Mouse (Mus musculus) heart, postnatal 10 days (tissue): ENCODE measurements around the gene Tmem252. TPM values are rescaled to one million over a fixed set of nuclear protein-coding genes. Genes with fewer than 3 reads are reported as not detected.
"Not testable (repeated sequence)": the region's sequence is repeated elsewhere in the genome, so short reads cannot be mapped to it uniquely, and the experiment has no call there.

Experiments used
- DNase-seq, 2 experiments: peaks; one replicate each; pipeline ENCODE4 v3.0.0; 2021
- intact Hi-C: fragments of 180-260 bp; cut with DNase I; formaldehyde crosslinking; loops from one replicate; pipeline ENCODE4 v1.15.1; 2025
- total RNA-seq, 2 experiments: library from RNA; stranded (reverse); gene quantifications; 2 replicates each; pipeline ENCODE4 v1.2.3; 2021

Gene Tmem252
- total RNA-seq, 2 experiments from 2014 or later = 0.07 to 0.12 TPM

DNA sequence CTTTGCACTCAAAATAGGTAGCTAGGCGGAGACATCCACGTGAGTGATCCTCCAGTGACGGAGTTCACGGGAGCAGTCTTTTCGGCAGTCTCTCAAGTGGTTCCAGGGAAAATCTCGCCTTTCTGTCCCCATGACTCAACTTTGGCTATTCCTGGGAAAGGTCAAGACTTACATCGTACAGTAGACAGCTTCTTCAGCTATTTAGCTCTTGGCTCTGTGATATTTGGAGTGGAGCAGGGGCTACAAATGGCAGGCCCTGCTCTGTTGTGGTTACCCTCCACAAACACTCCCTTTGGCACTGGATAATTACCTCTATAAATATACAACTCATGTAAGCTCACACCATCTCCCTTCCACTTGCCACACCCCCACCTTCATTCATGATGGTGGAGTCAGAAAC, 2.6 kb downstream of the Tmem252 start:
- DNase-seq = peak; percentile 54 to 67
- intact Hi-C loops = no loop called here

- intact Hi-C loops = no loop called here
- no peak for DNase-seq
Observed at GRCm38 (mm10) chr19:24677242-24677984, 3.6 kb downstream of the Tmem252 start.

DNA sequence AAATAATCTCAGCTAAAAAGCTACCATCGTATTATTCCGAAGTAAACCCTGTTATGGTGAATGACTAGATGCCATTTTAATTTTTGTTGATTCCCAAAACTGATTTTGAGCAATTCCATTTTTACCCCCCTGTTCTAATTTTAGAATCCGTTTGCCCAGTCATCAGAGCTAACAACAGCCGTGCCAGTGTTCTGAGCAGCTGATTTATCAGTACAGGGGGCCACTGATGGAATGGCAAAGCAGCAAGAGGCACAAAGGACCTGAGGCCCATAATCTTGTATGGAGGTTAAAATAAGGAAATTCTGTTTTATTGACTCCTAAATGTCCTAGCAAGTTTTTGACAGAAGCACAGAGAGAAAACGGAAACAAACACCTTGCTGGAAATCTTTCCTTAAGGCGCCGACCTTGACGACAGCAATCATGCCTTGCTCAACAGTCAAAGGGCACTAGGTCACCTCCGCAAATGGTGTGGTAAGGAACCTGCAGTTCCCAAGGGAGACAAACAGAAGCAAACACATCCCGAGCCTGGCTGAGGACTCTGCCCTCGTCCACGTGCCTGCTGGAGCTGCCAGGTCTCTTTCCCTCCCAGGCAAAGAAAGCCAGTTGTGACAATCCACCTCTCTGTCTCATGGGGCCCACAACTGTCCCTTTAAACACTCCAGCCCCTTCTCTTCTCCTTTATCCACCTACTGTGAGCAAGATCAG, 9.4 kb downstream of the Tmem252 start:
- DNase-seq = peak; percentile 71 to 76
- intact Hi-C loops = no loop called here

DNA sequence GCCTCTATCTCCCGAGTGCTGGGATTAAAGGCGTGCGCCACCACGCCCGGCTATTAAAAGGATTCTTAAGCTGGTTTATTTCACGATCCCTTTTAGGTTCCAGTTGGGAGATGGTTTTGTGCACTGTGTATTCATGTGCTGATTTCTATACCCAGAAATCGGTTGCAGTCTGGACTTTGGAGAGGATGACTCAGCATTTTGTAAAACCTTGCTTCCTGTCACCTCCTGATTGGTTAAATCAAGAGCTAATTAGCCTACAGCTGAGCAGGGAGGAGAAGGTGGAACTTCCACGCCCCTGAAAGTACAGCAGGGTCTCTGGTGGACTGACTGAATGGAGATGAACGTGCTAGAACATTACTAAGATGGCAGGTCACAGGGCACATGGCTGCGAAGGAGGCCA, 12.6 kb downstream of the Tmem252 start:
- no peak for DNase-seq
- intact Hi-C loops = no loop called here

DNA sequence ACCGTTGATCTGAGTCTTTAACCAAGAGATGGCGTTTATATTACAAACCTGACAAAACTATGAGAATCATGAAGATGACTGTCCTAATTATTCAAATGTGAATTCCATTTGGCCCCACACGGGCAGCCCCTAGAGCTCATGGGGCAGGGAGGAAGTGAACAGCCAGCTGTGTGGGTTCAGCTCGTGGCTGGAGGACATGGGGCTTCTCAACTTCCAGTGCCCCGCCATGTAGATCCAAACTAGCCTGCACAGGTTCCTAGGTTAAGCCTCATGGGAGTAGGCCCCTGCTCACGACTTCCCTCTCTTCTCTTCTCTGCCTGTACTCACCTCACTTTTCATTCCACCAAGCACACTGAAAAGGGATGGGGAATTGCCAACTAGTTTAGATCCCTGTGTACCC, 14.5 kb downstream of the Tmem252 start:
- no peak for DNase-seq
- intact Hi-C loops = no loop called here

GRCm38 (mm10) chr19:24689531-24689930, 15.7 kb downstream of the Tmem252 start:
- DNase-seq = no peak
- intact Hi-C loops = no loop called here

GRCm38 (mm10) chr19:24692691-24693090, 18.9 kb downstream of the Tmem252 start:
- DNase-seq = no peak
- intact Hi-C loops = no loop called here

- DNase-seq = no peak
- intact Hi-C loops = no loop called here
Observed at GRCm38 (mm10) chr19:24697946-24698345, 24.1 kb downstream of the Tmem252 start.

GRCm38 (mm10) chr19:24698651-24699050, 24.8 kb downstream of the Tmem252 start:
- intact Hi-C loops = no loop called here
- DNase-seq = no peak

DNA sequence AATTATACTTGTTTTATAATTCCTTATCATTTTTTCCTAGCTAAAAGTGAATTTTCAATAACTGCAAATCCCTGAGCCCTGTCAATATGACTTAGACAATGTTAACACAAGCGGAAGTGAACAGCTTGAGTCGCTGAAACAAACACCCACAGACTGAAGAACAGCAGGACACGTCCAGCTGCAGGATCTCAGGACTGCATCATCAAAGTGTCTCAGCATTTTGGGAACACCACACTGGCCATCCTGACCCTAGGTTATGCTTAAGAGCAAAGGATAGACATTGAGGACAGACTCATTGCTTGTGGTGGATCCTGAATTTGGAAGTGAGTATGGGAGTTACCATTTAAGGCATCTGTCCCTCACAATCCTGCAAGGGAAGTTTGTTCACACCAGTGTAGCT, 25.4 kb downstream of the Tmem252 start:
- intact Hi-C loops = no loop called here
- no peak for DNase-seq

DNA sequence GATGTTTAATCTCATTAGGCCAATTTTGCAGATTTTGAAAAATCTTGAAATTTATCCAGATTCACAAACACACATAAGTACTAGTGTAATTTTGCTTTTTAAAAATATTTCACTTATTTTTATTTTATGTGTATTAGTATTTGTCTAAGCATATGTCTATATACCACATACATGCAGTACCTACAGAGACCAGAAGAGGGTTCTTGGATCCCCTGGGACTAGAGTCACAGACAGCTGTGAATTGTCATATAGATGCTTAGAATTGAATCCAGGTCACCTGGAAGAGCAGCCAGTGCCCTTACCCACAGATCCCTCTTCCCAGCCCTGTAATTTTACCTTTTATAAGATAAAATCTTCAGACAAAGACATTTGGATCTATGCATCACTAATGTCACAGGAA, 26.1 kb downstream of the Tmem252 start:
- intact Hi-C loops = loop anchor here (5.0 kb wide), 1 partner anchor 63 kb away; no protein-coding TSS in a partner anchor
- no peak for DNase-seq

DNA sequence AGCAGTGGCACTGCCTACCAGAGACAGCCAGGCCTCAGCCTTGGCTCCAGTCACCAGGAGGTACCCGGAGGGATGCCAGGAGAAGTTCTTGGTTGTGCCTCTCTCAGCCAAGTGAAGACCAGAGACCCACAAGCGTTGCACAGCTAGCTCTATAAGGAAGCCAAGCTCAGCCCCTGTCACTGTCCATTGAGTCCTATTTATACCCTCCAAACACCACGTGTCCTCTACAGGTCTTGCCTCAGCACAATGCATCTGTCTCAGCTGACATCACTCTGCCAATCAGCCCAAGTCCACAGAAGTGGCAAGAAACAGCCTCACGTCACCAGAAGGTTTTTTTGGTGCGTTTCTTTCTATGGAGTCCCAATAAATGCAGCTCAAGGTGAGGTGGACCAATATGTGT, 26.9 kb downstream of the Tmem252 start:
- DNase-seq = no peak
- intact Hi-C loops = loop anchor here (5.0 kb wide), 1 partner anchor 63 kb away; no protein-coding TSS in a partner anchor

DNA sequence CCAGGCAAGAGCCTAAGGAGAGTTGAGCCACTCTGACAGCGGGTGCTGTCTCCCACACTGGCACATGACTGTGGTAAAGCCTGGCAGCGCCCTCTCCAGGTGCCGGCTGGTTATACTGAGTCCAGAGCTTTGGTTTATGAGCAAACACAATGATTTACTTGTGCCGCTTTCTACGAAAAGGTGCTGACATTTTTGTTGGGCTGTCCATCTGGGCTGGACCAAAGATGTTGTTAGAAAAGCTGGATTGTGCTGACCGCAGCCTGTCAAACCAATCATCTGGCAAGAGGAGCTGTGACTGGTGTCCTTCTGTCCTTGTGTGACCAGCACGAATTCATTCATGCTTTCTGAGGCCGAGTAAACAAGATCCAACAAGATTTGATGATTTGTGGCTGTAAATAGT, 27.9 kb downstream of the Tmem252 start:
- no peak for DNase-seq
- intact Hi-C loops = loop anchor here (5.0 kb wide), 1 partner anchor 64 kb away; no protein-coding TSS in a partner anchor

DNA sequence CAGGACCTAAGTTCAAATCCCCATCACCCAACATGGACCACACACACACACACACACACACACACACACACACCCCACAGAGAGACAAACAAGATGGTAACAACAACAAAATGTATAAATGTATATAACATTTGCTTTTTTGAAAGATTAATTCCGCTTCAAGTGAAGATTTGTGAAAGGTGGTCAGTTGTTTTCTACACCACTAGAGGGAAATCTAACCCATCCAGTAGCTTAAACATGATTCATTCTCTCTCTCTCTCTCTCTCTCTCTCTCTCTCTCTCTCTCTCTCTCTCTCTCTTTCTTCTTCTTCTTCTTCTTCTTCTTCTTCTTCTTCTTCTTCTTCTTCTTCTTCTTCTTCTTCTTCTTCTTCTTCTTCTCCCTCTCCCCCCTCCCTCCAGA, 29.4 kb downstream of the Tmem252 start:
- intact Hi-C loops = loop anchor here (5.0 kb wide), 1 partner anchor 66 kb away; no protein-coding TSS in a partner anchor
- DNase-seq = not testable (repeated sequence)

GRCm38 (mm10) chr19:24703680-24704079, 29.9 kb downstream of the Tmem252 start:
- intact Hi-C loops = loop anchor here (2.0 to 5.0 kb wide), 2 partner anchors 66 to 167 kb away; no protein-coding TSS in a partner anchor
- peak; percentile 45 to 53 for DNase-seq

- intact Hi-C loops = loop anchor here (2.0 to 5.0 kb wide), 2 partner anchors 67 to 166 kb away; no protein-coding TSS in a partner anchor
- DNase-seq = no peak
Observed at GRCm38 (mm10) chr19:24704326-24704725, 30.5 kb downstream of the Tmem252 start.

DNA sequence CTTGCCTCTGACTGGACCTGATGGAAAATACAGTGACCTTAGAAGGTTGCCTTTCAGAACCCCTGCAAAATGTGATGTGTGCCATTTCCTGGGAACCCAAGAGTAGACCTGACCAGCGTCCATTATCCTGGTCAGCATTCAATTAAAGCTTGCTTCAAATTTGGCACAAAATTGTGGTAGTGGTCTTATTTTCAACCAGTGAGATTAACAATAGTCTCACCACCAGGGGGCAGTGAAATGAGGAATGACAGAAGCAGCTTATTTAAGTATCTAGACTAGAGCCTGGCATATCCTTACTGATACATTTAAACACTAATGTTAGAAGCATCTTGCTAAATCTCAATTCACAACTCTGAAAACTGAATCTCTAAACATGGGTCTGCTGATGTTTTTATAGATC, 31.6 kb downstream of the Tmem252 start:
- intact Hi-C loops = loop anchor here (2.0 to 5.0 kb wide), 2 partner anchors 87 to 165 kb away; no protein-coding TSS in a partner anchor
- peak in 1 of 2 experiments; percentile 56 for DNase-seq

DNA sequence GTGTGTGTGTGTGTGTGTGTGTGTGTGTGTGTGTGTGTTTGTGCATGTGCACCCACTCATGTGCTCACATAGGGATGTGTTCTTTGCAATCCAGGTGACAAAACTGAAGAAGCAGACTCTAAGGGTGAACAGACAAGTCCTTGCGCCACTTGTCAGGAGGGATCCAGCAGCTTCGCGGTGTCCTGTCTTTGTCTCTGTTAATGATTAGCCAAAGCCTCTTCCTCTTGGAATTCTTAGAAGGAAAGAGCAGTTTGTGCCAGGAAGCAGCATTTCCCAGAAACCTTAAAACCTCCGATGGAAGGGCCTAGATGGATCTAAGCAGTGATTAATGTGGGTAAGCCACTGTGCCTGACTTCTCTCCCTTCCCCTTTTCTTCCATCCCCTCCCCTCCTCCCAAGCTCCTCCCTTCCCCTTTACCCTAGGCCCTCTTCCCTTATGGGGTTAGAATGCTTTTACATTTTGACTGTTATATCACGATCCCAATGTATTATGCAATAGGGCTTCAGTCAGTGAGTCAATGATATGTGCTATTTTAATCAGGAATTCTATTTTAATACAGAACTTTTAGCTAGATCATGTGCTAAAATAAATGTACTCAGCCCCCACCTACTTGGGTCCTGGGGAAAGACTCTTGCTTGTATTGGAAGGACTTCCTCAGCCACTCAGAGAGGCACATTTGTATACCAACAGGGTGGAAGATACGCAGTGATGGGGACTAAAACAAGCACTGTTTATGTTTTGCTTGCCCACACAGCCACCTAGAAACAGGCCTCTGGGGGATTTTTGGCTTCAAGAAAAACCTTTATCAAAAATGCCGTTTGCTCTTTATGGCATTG, 33.5 kb downstream of the Tmem252 start:
- DNase-seq = no peak
- intact Hi-C loops = loop anchor here (5.0 kb wide), 1 partner anchor 85 kb away; no protein-coding TSS in a partner anchor

DNA sequence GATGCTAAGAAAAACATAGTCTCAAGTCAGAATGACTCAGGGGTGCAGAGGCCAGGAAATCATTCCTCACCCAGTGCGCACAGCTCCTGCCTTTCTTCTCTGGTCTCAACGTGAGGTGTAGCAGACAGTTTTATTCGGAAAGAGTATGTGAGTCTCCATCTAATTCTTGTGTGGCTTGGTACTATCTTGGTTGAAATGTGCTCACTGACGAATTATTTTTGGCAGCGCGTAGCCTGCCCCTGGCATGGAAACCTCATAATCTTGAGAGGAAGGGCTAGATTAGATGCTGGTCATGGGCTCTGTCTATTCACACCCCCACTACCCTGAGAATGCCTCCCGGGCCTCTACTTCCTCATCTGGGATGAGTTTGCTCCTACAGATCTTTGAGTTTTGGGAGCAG, 34.2 kb downstream of the Tmem252 start:
- intact Hi-C loops = loop anchor here (5.0 kb wide), 1 partner anchor 84 kb away; no protein-coding TSS in a partner anchor
- peak; percentile 50 to 56 for DNase-seq

DNA sequence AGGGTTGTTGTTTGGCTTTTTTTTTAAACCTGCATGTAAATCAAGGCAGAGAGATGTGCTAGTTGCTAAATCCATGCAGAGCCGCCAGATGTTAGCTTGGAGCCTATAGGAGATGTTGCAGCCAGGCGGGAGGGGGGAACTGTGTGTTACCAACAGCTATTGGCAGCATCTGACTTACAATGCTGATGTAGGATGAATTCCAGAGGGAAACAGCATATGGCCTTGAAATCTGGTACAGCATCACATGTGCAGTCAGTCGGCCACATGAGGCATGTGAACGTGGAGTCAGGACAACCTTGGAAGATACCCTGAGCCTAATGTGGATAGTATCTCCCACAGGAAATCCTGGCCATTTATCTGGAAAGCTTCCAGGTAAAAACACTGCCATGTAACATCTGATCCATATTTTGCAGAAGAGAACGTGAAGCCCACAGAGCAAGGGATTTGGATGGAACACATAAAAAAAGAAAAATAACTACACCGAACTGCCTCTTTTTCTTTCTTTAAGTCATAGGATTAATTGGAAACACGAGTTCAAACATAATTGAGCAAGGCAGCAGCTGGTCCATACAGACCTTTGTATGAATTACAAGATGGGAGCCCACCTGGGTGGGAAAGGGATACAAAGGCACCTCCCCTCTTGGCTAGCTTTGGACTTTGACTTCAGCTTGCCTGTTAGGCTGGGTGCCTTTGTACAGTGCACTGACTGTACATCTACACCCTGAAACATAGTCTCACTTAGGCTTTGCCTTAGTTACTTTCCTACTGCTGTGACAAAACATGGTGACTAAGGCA, 42.7 kb downstream of the Tmem252 start:
- DNase-seq = no peak
- intact Hi-C loops = no loop called here
